Mouse (Mus musculus): ENCODE results near the gene Lypd4. TPM values are rescaled to one million over a fixed set of nuclear protein-coding genes. Genes with fewer than 3 reads are reported as not detected.

Gene Lypd4
- polyA plus RNA-seq, 1 experiment from 2014 or later, result not detected

- Histone ChIP-seq H3K4me1 (ENCODE audit: insufficient read depth, low read depth, low read length) (no peaks in the 10 kb centered on the region), H3K9me3 (ENCODE audit: low read length) (no peaks in the 10 kb centered on the region), H3K4me3 (ENCODE audit: low read depth, low read length) (no peak overlapping the region), H3K4me2 (replicated peaks; ENCODE audit: low read depth, low read length) (no peak overlapping the region), H3K27me3 (replicated peaks; ENCODE audit: insufficient read depth, low read length) (no peaks in the 10 kb centered on the region), H3K36me3 (ENCODE audit: insufficient read depth, low read length) (no peaks in the 10 kb centered on the region), H3K27ac (ENCODE audit: low read length) (no peak overlapping the region), H3K9ac (replicated peaks; ENCODE audit: low read depth) (no peak overlapping the region)
- DNase-seq (ENCODE audit: low spot score), result no peak
- ATAC-seq, result no peak
- TF ChIP-seq EP300 (IDR thresholded peaks at IDR 0.05), result no peak
- no peak for TF ChIP-seq CTCF (IDR thresholded peaks at IDR 0.05)
- 48% methylated on average over 7 of the region's 7 CpGs for WGBS
Observed at GRCm38 (mm10) chr7:24824452-24824851, 45.3 kb downstream of the Lypd4 start.

GRCm38 (mm10) chr7:24817502-24817901 is 52.2 kb downstream of the Lypd4 start:
- DNase-seq (ENCODE audit: low spot score) (peak; percentile 73), ATAC-seq (0 out of 2 replicates have a peak, but pooled peaks have one; percentile 50)
- Histone ChIP-seq H3K36me3 (ENCODE audit: insufficient read depth, low read length) (no peaks in the 10 kb centered on the region), H3K27me3 (replicated peaks; ENCODE audit: insufficient read depth, low read length) (no peaks in the 10 kb centered on the region), H3K9ac (replicated peaks; ENCODE audit: low read depth) (no peak overlapping the region), H3K4me1 (ENCODE audit: insufficient read depth, low read depth, low read length) (no peaks in the 10 kb centered on the region), H3K9me3 (ENCODE audit: low read length) (no peaks in the 10 kb centered on the region), H3K27ac (ENCODE audit: low read length) (no peak overlapping the region), H3K4me2 (replicated peaks; ENCODE audit: low read depth, low read length) (no peak overlapping the region), H3K4me3 (ENCODE audit: low read depth, low read length) (no peak overlapping the region)
- WGBS, result 0% methylated on average over 3 of the region's 3 CpGs
- TF ChIP-seq EP300 (IDR thresholded peaks at IDR 0.05) (no peak), CTCF (IDR thresholded peaks at IDR 0.05) (peak; percentile 87)

Other genes with a start within 250 kb of the Lypd4 start
- gene Lypd3, start 233.4 kb downstream of the Lypd4 start, polyA plus RNA-seq (2015; fragmentation: Nextera tagmentation; extraction: Ambion mirVana), result not detected in 2 replicates
- gene Tex101, start 193.3 kb downstream of the Lypd4 start, polyA plus RNA-seq (2015; fragmentation: Nextera tagmentation; extraction: Ambion mirVana), result not detected in 2 replicates
- not detected in 2 replicates for gene BC049730, start 160.7 kb downstream of the Lypd4 start, polyA plus RNA-seq (2015; fragmentation: Nextera tagmentation; extraction: Ambion mirVana)
- not detected in 2 replicates for gene Gm4763, start 143.0 kb downstream of the Lypd4 start, polyA plus RNA-seq (2015; fragmentation: Nextera tagmentation; extraction: Ambion mirVana)
- 3.5 and 4.1 TPM in 2 replicates for gene Cd177, start 109.6 kb downstream of the Lypd4 start, polyA plus RNA-seq (2015; fragmentation: Nextera tagmentation; extraction: Ambion mirVana)
- 0.73 and 0.82 TPM in 2 replicates for gene Ceacam10, start 92.7 kb downstream of the Lypd4 start, polyA plus RNA-seq (2015; fragmentation: Nextera tagmentation; extraction: Ambion mirVana)
- gene Gm9844, start 7.7 kb downstream of the Lypd4 start, polyA plus RNA-seq (2015; fragmentation: Nextera tagmentation; extraction: Ambion mirVana), result 13.3 and 13.8 TPM in 2 replicates
- not detected in 2 replicates for gene Dmrtc2, start 116 bp upstream of the Lypd4 start, polyA plus RNA-seq (2015; fragmentation: Nextera tagmentation; extraction: Ambion mirVana)
- 2,947 and 3,302 TPM in 2 replicates for gene Rps19, start 14.4 kb upstream of the Lypd4 start, polyA plus RNA-seq (2015; fragmentation: Nextera tagmentation; extraction: Ambion mirVana)
- gene Cd79a, start 27.4 kb upstream of the Lypd4 start, polyA plus RNA-seq (2015; fragmentation: Nextera tagmentation; extraction: Ambion mirVana), result 3.2 and 4.3 TPM in 2 replicates
- gene Arhgef1, start 33.0 kb upstream of the Lypd4 start, polyA plus RNA-seq (2015; fragmentation: Nextera tagmentation; extraction: Ambion mirVana), result 123 and 143 TPM in 2 replicates
- gene Gm4881, start 74.6 kb upstream of the Lypd4 start, polyA plus RNA-seq (2015; fragmentation: Nextera tagmentation; extraction: Ambion mirVana), result not detected in 2 replicates
- gene Rabac1, start 102.8 kb upstream of the Lypd4 start, polyA plus RNA-seq (2015; fragmentation: Nextera tagmentation; extraction: Ambion mirVana), result 488 and 561 TPM in 2 replicates
- gene Atp1a3, start 136.0 kb upstream of the Lypd4 start, polyA plus RNA-seq (2015; fragmentation: Nextera tagmentation; extraction: Ambion mirVana), result 0.57 and 0.73 TPM in 2 replicates
- gene Grik5, start 202.4 kb upstream of the Lypd4 start, polyA plus RNA-seq (2015; fragmentation: Nextera tagmentation; extraction: Ambion mirVana), result 1.9 and 2.9 TPM in 2 replicates
- 19.8 and 20.1 TPM in 2 replicates for gene Zfp574, start 202.6 kb upstream of the Lypd4 start, polyA plus RNA-seq (2015; fragmentation: Nextera tagmentation; extraction: Ambion mirVana)

Data from lung, postnatal 0 days (tissue).